Mouse (Mus musculus) thymus, postnatal 25 days (tissue): ENCODE results near the gene Ankrd40.

Experiments
- DNase-seq: peaks from one replicate; pipeline ENCODE4 v3.0.0; 2022

The Ankrd40 gene

GRCm38 (mm10) chr11:94355521-94356217, 27.9 kb downstream of the Ankrd40 start:
- DNase-seq = no peak

GRCm38 (mm10) chr11:94359168-94359567, 31.4 kb downstream of the Ankrd40 start:
- DNase-seq = no peak

- no peak for DNase-seq
These were observed 33.5 kb downstream of the Ankrd40 start for GRCm38 (mm10) chr11:94361166-94361870.

GRCm38 (mm10) chr11:94362101-94362500, 34.3 kb downstream of the Ankrd40 start:
- DNase-seq = no peak

- no peak for DNase-seq
These were observed 35.9 kb downstream of the Ankrd40 start for GRCm38 (mm10) chr11:94363690-94364089.

- DNase-seq = no peak
These were observed 37.5 kb downstream of the Ankrd40 start for GRCm38 (mm10) chr11:94365340-94365739.

- DNase-seq = no peak
These were observed 42.2 kb downstream of the Ankrd40 start for GRCm38 (mm10) chr11:94369981-94370380.

- DNase-seq = peak; percentile 18
These were observed 43.0 kb downstream of the Ankrd40 start for GRCm38 (mm10) chr11:94370809-94371208.

- DNase-seq = peak; percentile 70
These were observed 46.6 kb downstream of the Ankrd40 start for GRCm38 (mm10) chr11:94374276-94374948.

- DNase-seq = no peak
These were observed 51.3 kb downstream of the Ankrd40 start for GRCm38 (mm10) chr11:94379061-94379460.

- no peak for DNase-seq
These were observed 51.9 kb downstream of the Ankrd40 start for GRCm38 (mm10) chr11:94379736-94380135.

GRCm38 (mm10) chr11:94385977-94386771, 58.4 kb downstream of the Ankrd40 start:
- DNase-seq = peak; percentile 43

- DNase-seq = no peak
These were observed 60.0 kb downstream of the Ankrd40 start for GRCm38 (mm10) chr11:94387756-94388155.

GRCm38 (mm10) chr11:94389021-94389420, 61.2 kb downstream of the Ankrd40 start:
- no peak for DNase-seq

- DNase-seq = no peak
These were observed 62.1 kb downstream of the Ankrd40 start for GRCm38 (mm10) chr11:94389724-94390396.

GRCm38 (mm10) chr11:94390825-94391224, 63.0 kb downstream of the Ankrd40 start:
- DNase-seq = no peak
